Mouse (Mus musculus) brain, embryonic 14.5 days (tissue): ENCODE measurements at regions not wholly inside any gene's neighbourhood (a gene's known extent, or its start where the extent isn't known, plus 50 kb on each side); places are given as distances from the start of the nearest gene placed in this dataset.

ENCODE experiments used
- CTCF ChIP-seq: fragments of 200-500 bp; IDR thresholded peaks from 2 replicates; pipeline ENCODE4 v1.5.1; 2012; ENCODE audit warnings: inconsistent platforms, mild to moderate bottlenecking, moderate library complexity, borderline replicate concordance; ENCODE audit not compliant: insufficient read depth, insufficient read length; ENCODE audit errors: extremely low read depth
- POLR2A ChIP-seq: fragments of 200-500 bp; IDR thresholded peaks from 2 replicates; pipeline ENCODE4 v1.6.1; 2012; ENCODE audit warnings: mild to moderate bottlenecking, inconsistent platforms, borderline replicate concordance; ENCODE audit not compliant: poor library complexity, insufficient read depth, insufficient read length, severe bottlenecking; ENCODE audit errors: extremely low read depth

DNA sequence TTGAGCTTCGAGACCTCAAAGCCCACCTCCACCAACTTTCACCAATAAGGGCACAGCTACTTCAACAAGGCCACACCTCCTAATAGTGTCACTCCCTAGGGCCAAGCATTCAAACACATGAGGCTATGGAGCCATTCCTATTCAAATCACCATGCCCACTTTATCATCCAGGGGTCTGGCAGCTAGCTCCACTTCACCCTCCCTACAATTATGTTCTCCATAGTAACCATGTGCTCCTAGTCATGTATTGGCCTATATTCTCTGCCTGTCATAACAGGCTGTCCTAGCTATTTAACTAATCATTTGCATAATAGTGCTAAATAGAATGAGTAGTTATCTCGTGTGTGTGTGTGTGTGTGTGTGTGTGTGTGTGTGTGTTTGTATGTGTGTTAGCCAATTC lies 77.9 kb upstream of the Nck2 start:
- TF ChIP-seq POLR2A (no peak), CTCF (no peak)
